ENCODE assay signal across 26 mouse cellular contexts in genomic region chr4:95282083-95282482, GRCm38 (mm10).
DNase-seq lines count a peak whose midpoint lies in the region; ATAC-seq and TF ChIP-seq lines count a peak whose summit lies in the region.
"Had no signal": no experiment of that assay in that cellular context is flagged by ENCODE, and none has a peak within 500 bp of the region (broad histone marks: within the 10 kb centered on the region; RNA-seq: fewer than 3 reads in every experiment).

No protein-coding gene starts in this region.

- WGBS in lung, embryonic 14.5 days, result 30% methylated on average over 3 of the region's 3 CpGs
- WGBS in embryonic facial prominence, embryonic 12.5 days, result 13% methylated on average over 3 of the region's 3 CpGs
- WGBS in limb, embryonic 10.5 days, result 35% methylated on average over 3 of the region's 3 CpGs
- 94% methylated on average over 3 of the region's 3 CpGs for WGBS in thymus, adult 2 months

- H3K27me3 ChIP-seq in lung, embryonic 14.5 days (ENCODE audit: insufficient read depth, low read length), result no peaks in the 10 kb centered on the region
- 0 out of 2 replicates have a peak, but pooled peaks cover 2% of the 10 kb centered on the region for H3K27me3 ChIP-seq in embryonic facial prominence, embryonic 12.5 days
- H3K27me3 ChIP-seq in limb, embryonic 10.5 days (ENCODE audit: low read depth, poor library complexity, severe bottlenecking), result no peaks in the 10 kb centered on the region
- no peaks in the 10 kb centered on the region for H3K27me3 ChIP-seq in thymus, adult 2 months (ENCODE audit: control insufficient read depth, insufficient read depth, low read length)
- H3K27me3 ChIP-seq: embryonic facial prominence, embryonic 15.5 days; heart, embryonic 13.5 days; limb, embryonic 12.5 days; liver, embryonic 15.5 days; midbrain, embryonic 12.5 days; neural tube, embryonic 12.5 days had no signal

- peak; percentile 37 for DNase-seq in heart, adult 11 months
- DNase-seq in heart, adult 18-20 months, result no peak
- DNase-seq in lung, embryonic 14.5 days, result peak; percentile 10
- no peak for DNase-seq in lung, postnatal 25 days (ENCODE audit: low spot score)
- peak; percentile 26 for DNase-seq in limb, embryonic 10.5 days (ENCODE audit: low spot score)
- DNase-seq in thymus, adult 2 months, result no peak
- DNase-seq in right cerebral cortex, postnatal 4 days, result no peak
- DNase-seq: adrenal gland, postnatal 36 days; cerebellum, adult 8-10 months; cerebellum, postnatal 36 days; gastrocnemius, postnatal 36 days; heart, postnatal 10 days; kidney, adult 9 months; lung, postnatal 4 days; right cerebral cortex, adult 18-20 months had no signal

- no peak overlapping the region for H3K27ac ChIP-seq in lung, embryonic 14.5 days (ENCODE audit: low read depth)
- no peak overlapping the region for H3K27ac ChIP-seq in embryonic facial prominence, embryonic 12.5 days
- H3K27ac ChIP-seq in limb, embryonic 10.5 days, result peak overlapping the region; percentile 36; the same call in 1 of the 2 replicates
- no peak overlapping the region for H3K27ac ChIP-seq in thymus, adult 2 months (ENCODE audit: control insufficient read depth, insufficient read depth, low read length)
- H3K27ac ChIP-seq: embryonic facial prominence, embryonic 15.5 days; heart, embryonic 13.5 days; hindbrain, embryonic 14.5 days; limb, embryonic 12.5 days; liver, embryonic 15.5 days; midbrain, embryonic 12.5 days; neural tube, embryonic 12.5 days had no signal

- no peak for ATAC-seq in lung, embryonic 14.5 days (ENCODE audit: insufficient read depth)
- ATAC-seq in embryonic facial prominence, embryonic 12.5 days (ENCODE audit: insufficient number of reproducible peaks, insufficient read depth, low FRiP score, low TSS enrichment), result peak; percentile 56; the same call in 1 of the 2 replicates
- ATAC-seq: forebrain, embryonic 14.5 days had no signal

- peaks cover 20% of the 10 kb centered on the region for H3K4me1 ChIP-seq in lung, embryonic 14.5 days (ENCODE audit: insufficient read depth)
- peaks cover 24% of the 10 kb centered on the region for H3K4me1 ChIP-seq in embryonic facial prominence, embryonic 12.5 days
- H3K4me1 ChIP-seq in limb, embryonic 10.5 days, result peaks cover 32% of the 10 kb centered on the region
- H3K4me1 ChIP-seq in thymus, adult 2 months (replicated peaks; ENCODE audit: control insufficient read depth, insufficient read depth, low read length), result no peaks in the 10 kb centered on the region
- H3K4me1 ChIP-seq: liver, embryonic 15.5 days had no signal

- no peaks in the 10 kb centered on the region for H3K9me3 ChIP-seq in lung, embryonic 14.5 days (ENCODE audit: low read depth, low read length)
- H3K9me3 ChIP-seq in embryonic facial prominence, embryonic 12.5 days, result no peaks in the 10 kb centered on the region
- H3K9me3 ChIP-seq in limb, embryonic 10.5 days (replicated peaks), result no peaks in the 10 kb centered on the region
- H3K9me3 ChIP-seq: embryonic facial prominence, embryonic 15.5 days; heart, embryonic 13.5 days; limb, embryonic 12.5 days; liver, embryonic 15.5 days; megakaryocyte, embryonic 14.5 days; midbrain, embryonic 12.5 days; neural tube, embryonic 12.5 days had no signal

- no peak for TF ChIP-seq POLR2A in thymus, adult 2 months (IDR thresholded peaks at IDR 0.05; ENCODE audit: control insufficient read depth, extremely low read depth, insufficient read depth, low read length, poor library complexity)

- no peak for TF ChIP-seq CTCF in lung, embryonic 14.5 days (IDR thresholded peaks at IDR 0.05; ENCODE audit: low read depth)
- no peak for TF ChIP-seq CTCF in thymus, adult 2 months (IDR thresholded peaks at IDR 0.05; ENCODE audit: borderline replicate concordance, control insufficient read depth, extremely low read depth, insufficient read depth, low read length, poor library complexity)

- H3K4me2 ChIP-seq in lung, embryonic 14.5 days, result no peak overlapping the region
- no peak overlapping the region for H3K4me2 ChIP-seq in embryonic facial prominence, embryonic 12.5 days (replicated peaks)
- H3K4me2 ChIP-seq: embryonic facial prominence, embryonic 15.5 days; heart, embryonic 13.5 days; hindbrain, embryonic 14.5 days; limb, embryonic 12.5 days; liver, embryonic 15.5 days; midbrain, embryonic 12.5 days; neural tube, embryonic 12.5 days had no signal

- no peak overlapping the region for H3K9ac ChIP-seq in lung, embryonic 14.5 days
- no peak overlapping the region for H3K9ac ChIP-seq in embryonic facial prominence, embryonic 12.5 days
- H3K9ac ChIP-seq: embryonic facial prominence, embryonic 15.5 days; heart, embryonic 13.5 days; hindbrain, embryonic 14.5 days; limb, embryonic 12.5 days; liver, embryonic 15.5 days; midbrain, embryonic 12.5 days; neural tube, embryonic 12.5 days had no signal

- no peaks in the 10 kb centered on the region for H3K36me3 ChIP-seq in lung, embryonic 14.5 days (ENCODE audit: insufficient read depth)
- no peaks in the 10 kb centered on the region for H3K36me3 ChIP-seq in embryonic facial prominence, embryonic 12.5 days
- H3K36me3 ChIP-seq in limb, embryonic 10.5 days, result no peaks in the 10 kb centered on the region
- no peaks in the 10 kb centered on the region for H3K36me3 ChIP-seq in thymus, adult 2 months (ENCODE audit: control insufficient read depth, insufficient read depth, low read length)
- H3K36me3 ChIP-seq: embryonic facial prominence, embryonic 15.5 days; heart, embryonic 13.5 days; limb, embryonic 12.5 days; liver, embryonic 15.5 days; midbrain, embryonic 12.5 days; neural tube, embryonic 12.5 days had no signal

- no peak overlapping the region for H3K4me3 ChIP-seq in lung, embryonic 14.5 days (ENCODE audit: low read depth, low read length)
- no peak overlapping the region for H3K4me3 ChIP-seq in embryonic facial prominence, embryonic 12.5 days
- no peak overlapping the region for H3K4me3 ChIP-seq in limb, embryonic 10.5 days
- H3K4me3 ChIP-seq in thymus, adult 2 months (ENCODE audit: control insufficient read depth, insufficient read depth, low read length), result no peak overlapping the region
- H3K4me3 ChIP-seq: embryonic facial prominence, embryonic 15.5 days; heart, embryonic 13.5 days; limb, embryonic 12.5 days; liver, embryonic 15.5 days; megakaryocyte, embryonic 14.5 days; midbrain, embryonic 12.5 days; myocyte; neural tube, embryonic 12.5 days had no signal

Comparison
In these comparisons a context has a peak if more than half of its experiments do, and no peak if none do; other contexts are left out.
1. DNase-seq: peak in heart, adult 11 months (single experiment), lung, embryonic 14.5 days (single experiment) and limb, embryonic 10.5 days (single experiment); none in heart, adult 18-20 months (0 of 2), lung, postnatal 25 days (single experiment), thymus, adult 2 months (single experiment) and right cerebral cortex, postnatal 4 days (single experiment).